Mouse (Mus musculus) heart, embryonic 14.5 days (tissue): ENCODE measurements at regions not wholly inside any gene's neighbourhood (a gene's known extent, or its start where the extent isn't known, plus 50 kb on each side); places are given as distances from the start of the nearest gene placed in this dataset.

Experiments
- ATAC-seq: fragments of 200-750 bp; cut with Nextera tagmentation; 2 replicates; pipeline ENCODE4 v1.8.0; 2017; ENCODE audit warnings: low read depth, moderate TSS enrichment; ENCODE audit not compliant: insufficient number of reproducible peaks, insufficient read depth, low FRiP score
- H3K27ac ChIP-seq, 2 experiments: fragments of 200-500 bp in 1 of 2; fragments of 300-500 bp in 1 of 2; sonication (generic) in 1 of 2; replicated peaks in 1 of 2; 2 replicates each; pipeline ENCODE4 v1.5.1; 2012 to 2014; ENCODE audit warnings: low read depth in 2 of 2, low read length in 2 of 2, control low read depth in 1 of 2, mild to moderate bottlenecking in 1 of 2, mixed read lengths in 1 of 2; ENCODE audit not compliant: control insufficient read depth in 1 of 2, insufficient read depth in 1 of 2
- H3K27me3 ChIP-seq: fragments of 300-500 bp; sonication (generic); 2 replicates; pipeline ENCODE4 v1.6.1; 2014; ENCODE audit warnings: mild to moderate bottlenecking, low read length, control low read depth; ENCODE audit not compliant: control insufficient read depth, insufficient read depth
- H3K36me3 ChIP-seq: fragments of 300-500 bp; sonication (generic); 2 replicates; pipeline ENCODE4 v1.6.1; 2014; ENCODE audit warnings: mild to moderate bottlenecking, control low read depth, low read length, mixed read lengths; ENCODE audit not compliant: control insufficient read depth, insufficient read depth
- H3K4me1 ChIP-seq, 2 experiments: fragments of 200-500 bp in 1 of 2; fragments of 300-500 bp in 1 of 2; sonication (generic) in 1 of 2; 2 replicates each; pipeline ENCODE4 v1.6.1; 2012 to 2014; ENCODE audit warnings: low read length in 2 of 2, control low read depth in 1 of 2, mixed read lengths in 1 of 2; ENCODE audit not compliant: control insufficient read depth in 2 of 2, insufficient read depth in 2 of 2
- H3K4me2 ChIP-seq: fragments of 300-500 bp; sonication (generic); 2 replicates; pipeline ENCODE4 v1.6.1; 2014; ENCODE audit warnings: mild to moderate bottlenecking, low read length
- H3K4me3 ChIP-seq, 2 experiments: fragments of 200-500 bp in 1 of 2; fragments of 300-500 bp in 1 of 2; sonication (generic) in 1 of 2; 2 replicates each; pipeline ENCODE4 v1.5.1; 2012 to 2014; ENCODE audit warnings: low read length in 2 of 2, mild to moderate bottlenecking in 2 of 2, control low read depth in 1 of 2, low read depth in 1 of 2, moderate library complexity in 1 of 2; ENCODE audit not compliant: control insufficient read depth in 1 of 2, insufficient read depth in 1 of 2
- H3K9ac ChIP-seq: fragments of 300-500 bp; sonication (generic); 2 replicates; pipeline ENCODE4 v1.6.1; 2014; ENCODE audit warnings: mild to moderate bottlenecking, low read length
- H3K9me3 ChIP-seq: fragments of 300-500 bp; sonication (generic); 2 replicates; pipeline ENCODE4 v1.6.1; 2016; ENCODE audit warnings: low read length, control low read depth; ENCODE audit not compliant: control insufficient read depth
- WGBS: fragments of 180-500 bp; shearing (Covaris S2); extraction: QIAGEN DNeasy Blood & Tissue Kit; methylation state at CpG from one replicate; pipeline ENCODE4 v1.1.7; 2014; 5-methylcytosine and 5-hydroxymethylcytosine counted together

GRCm38 (mm10) chr6:144927599-144927998 lies 145.8 kb upstream of the Sox5 start:
- Histone ChIP-seq H3K27me3 (no peaks in the 10 kb centered on the region), H3K27ac (no peak overlapping the region), H3K4me3 (no peak overlapping the region), H3K4me2 (no peak overlapping the region), H3K9me3 (peaks cover 3% of the 10 kb centered on the region; the same call in 1 of the 2 replicates), H3K4me1 (no peaks in the 10 kb centered on the region), H3K36me3 (no peaks in the 10 kb centered on the region), H3K9ac (no peak overlapping the region)
- 57% methylated on average over 6 of the region's 6 CpGs for WGBS
- ATAC-seq, result no peak

- H3K27ac ChIP-seq, result no peak overlapping the region
- ATAC-seq, result no peak
Observed at GRCm38 (mm10) chr6:144922762-144923161, 141.0 kb upstream of the Sox5 start.

GRCm38 (mm10) chr6:144919750-144920149 lies 138.0 kb upstream of the Sox5 start:
- 34% methylated on average over 5 of the region's 5 CpGs for WGBS
- peaks cover 13 to 15% of the 10 kb centered on the region in 2 experiments; a peak in 3 of 4 replicates for H3K4me1 ChIP-seq
- no peak overlapping the region for H3K27ac ChIP-seq
- no peaks in the 10 kb centered on the region for H3K9me3 ChIP-seq
- no peak overlapping the region for H3K4me3 ChIP-seq
- 0 out of 2 replicates have a peak, but pooled peaks have one; percentile 40 for ATAC-seq
- no peaks in the 10 kb centered on the region for H3K27me3 ChIP-seq
- no peak overlapping the region for H3K9ac ChIP-seq
- H3K36me3 ChIP-seq, result no peaks in the 10 kb centered on the region
- H3K4me2 ChIP-seq, result no peak overlapping the region

More at GRCm38 (mm10) chr6:144922762-144923161, 141.0 kb upstream of the Sox5 start:
- no peak overlapping the region for H3K9ac ChIP-seq
- 91% methylated on average over 3 of the region's 3 CpGs for WGBS
- no peak overlapping the region for H3K4me2 ChIP-seq
- peaks cover 4% of the 10 kb centered on the region in 2 experiments; a peak in 1 of 4 replicates for H3K4me1 ChIP-seq
- H3K36me3 ChIP-seq, result no peaks in the 10 kb centered on the region
- H3K27me3 ChIP-seq, result no peaks in the 10 kb centered on the region
- no peak overlapping the region for H3K4me3 ChIP-seq
- H3K9me3 ChIP-seq, result no peaks in the 10 kb centered on the region

GRCm38 (mm10) chr6:144917128-144917527 lies 135.4 kb upstream of the Sox5 start:
- Histone ChIP-seq H3K9ac (no peak overlapping the region), H3K36me3 (no peaks in the 10 kb centered on the region), H3K4me2 (peak overlapping the region; percentile 34), H3K9me3 (no peaks in the 10 kb centered on the region), H3K27me3 (no peaks in the 10 kb centered on the region), H3K4me3 (no peak overlapping the region), H3K27ac (peak overlapping the region; percentile 24 to 41; a peak in 1 of 4 replicates), H3K4me1 (peaks cover 13 to 15% of the 10 kb centered on the region in 2 experiments; a peak in 3 of 4 replicates)
- peak; percentile 75 for ATAC-seq
- 3% methylated on average over 8 of the region's 8 CpGs for WGBS

GRCm38 (mm10) chr6:144911781-144912180 lies 130.0 kb upstream of the Sox5 start:
- H3K36me3 ChIP-seq, result no peaks in the 10 kb centered on the region
- H3K4me3 ChIP-seq, result no peak overlapping the region
- H3K9ac ChIP-seq, result no peak overlapping the region
- H3K9me3 ChIP-seq, result 0 out of 2 replicates have a peak, but pooled peaks cover 3% of the 10 kb centered on the region
- peaks cover 0 to 4% of the 10 kb centered on the region in 2 experiments; a peak in 2 of 4 replicates for H3K4me1 ChIP-seq
- 75% methylated on average over 7 of the region's 7 CpGs for WGBS
- no peak for ATAC-seq
- H3K27ac ChIP-seq, result no peak overlapping the region
- H3K4me2 ChIP-seq, result no peak overlapping the region
- H3K27me3 ChIP-seq, result no peaks in the 10 kb centered on the region

- Histone ChIP-seq H3K9me3 (0 out of 2 replicates have a peak, but pooled peaks cover 3% of the 10 kb centered on the region), H3K9ac (no peak overlapping the region), H3K4me2 (no peak overlapping the region), H3K4me3 (no peak overlapping the region), H3K27ac (no peak overlapping the region), H3K27me3 (no peaks in the 10 kb centered on the region), H3K36me3 (no peaks in the 10 kb centered on the region), H3K4me1 (peaks cover 0 to 2% of the 10 kb centered on the region in 2 experiments; a peak in 1 of 4 replicates)
- no peak for ATAC-seq
- 80% methylated on average over 6 of the region's 6 CpGs for WGBS
Observed at GRCm38 (mm10) chr6:144910392-144910791, 128.6 kb upstream of the Sox5 start.

- no peaks in the 10 kb centered on the region for H3K36me3 ChIP-seq
- 91% methylated on average over 11 of the region's 11 CpGs for WGBS
- 0 out of 2 replicates have a peak, but pooled peaks cover 3% of the 10 kb centered on the region for H3K9me3 ChIP-seq
- ATAC-seq, result no peak
- H3K27me3 ChIP-seq, result no peaks in the 10 kb centered on the region
- H3K4me1 ChIP-seq, result peaks cover 0 to 2% of the 10 kb centered on the region in 2 experiments; a peak in 1 of 4 replicates
- H3K27ac ChIP-seq, result no peak overlapping the region
- H3K4me3 ChIP-seq, result no peak overlapping the region
- no peak overlapping the region for H3K9ac ChIP-seq
- H3K4me2 ChIP-seq, result no peak overlapping the region
Observed at GRCm38 (mm10) chr6:144908646-144909045, 126.9 kb upstream of the Sox5 start.

- H3K9me3 ChIP-seq, result no peaks in the 10 kb centered on the region
- H3K4me3 ChIP-seq, result no peak overlapping the region
- H3K36me3 ChIP-seq, result no peaks in the 10 kb centered on the region
- ATAC-seq, result no peak
- no peak overlapping the region for H3K27ac ChIP-seq
- peaks cover 0 to 7% of the 10 kb centered on the region in 2 experiments; a peak in 2 of 4 replicates for H3K4me1 ChIP-seq
- 54% methylated on average over 10 of the region's 10 CpGs for WGBS
- H3K4me2 ChIP-seq, result no peak overlapping the region
- H3K9ac ChIP-seq, result no peak overlapping the region
- H3K27me3 ChIP-seq, result no peaks in the 10 kb centered on the region
Observed at GRCm38 (mm10) chr6:144903156-144903555, 121.4 kb upstream of the Sox5 start.
